Mouse (Mus musculus): Measurements from ENCODE around the gene Dok5.

DNA sequence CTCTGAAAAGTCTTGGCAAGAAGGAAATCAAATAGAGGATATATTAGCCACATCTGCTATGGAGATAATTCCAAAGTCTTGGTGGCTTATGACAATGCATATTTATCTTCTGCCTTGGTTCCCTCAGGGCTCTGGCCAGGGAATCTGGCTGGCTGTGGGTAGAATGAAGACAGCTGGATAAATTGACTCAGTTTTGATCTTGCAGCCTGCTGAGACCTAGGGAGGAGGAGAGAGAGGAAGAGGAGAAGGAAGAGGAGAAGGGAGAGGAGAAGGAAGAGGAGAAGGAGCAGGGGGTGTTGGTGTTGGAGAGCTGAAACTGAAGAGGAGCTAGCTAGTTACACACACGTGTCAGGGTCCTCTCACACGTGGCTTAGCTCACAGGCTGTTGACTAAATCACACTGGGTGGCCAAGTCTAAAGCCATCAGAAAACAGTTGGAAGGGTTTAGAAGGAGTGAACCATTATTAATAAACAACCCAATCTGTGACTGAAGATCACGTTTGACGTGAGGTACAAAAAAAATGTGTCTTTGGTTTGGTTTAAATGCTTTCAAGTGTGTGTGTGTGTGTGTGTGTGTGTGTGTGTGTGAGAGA is 85.6 kb downstream of the Dok5 start:
- TF ChIP-seq CTCF (IDR thresholded peaks at IDR 0.05; ENCODE audit: low read depth) (no peak), EP300 (optimal IDR thresholded peaks at IDR 0.05) (no peak)
